Mouse (Mus musculus): Measurements from ENCODE around the gene Tbx15.

Tbx15 gene

GRCm38 (mm10) chr3:99240213-99240720 lies at the start of gene Tbx15:
Tbx15 (plus strand) TSS chr3:99240381.
- no peak for DNase-seq (ENCODE audit: low read depth, low spot score)

- DNase-seq (ENCODE audit: low read depth, low spot score) = no peak
Measured at GRCm38 (mm10) chr3:99193576-99193975, 46.6 kb upstream of the Tbx15 start.

GRCm38 (mm10) chr3:99203331-99203730 lies 36.9 kb upstream of the Tbx15 start:
- DNase-seq (ENCODE audit: low read depth, low spot score) = no peak

DNA sequence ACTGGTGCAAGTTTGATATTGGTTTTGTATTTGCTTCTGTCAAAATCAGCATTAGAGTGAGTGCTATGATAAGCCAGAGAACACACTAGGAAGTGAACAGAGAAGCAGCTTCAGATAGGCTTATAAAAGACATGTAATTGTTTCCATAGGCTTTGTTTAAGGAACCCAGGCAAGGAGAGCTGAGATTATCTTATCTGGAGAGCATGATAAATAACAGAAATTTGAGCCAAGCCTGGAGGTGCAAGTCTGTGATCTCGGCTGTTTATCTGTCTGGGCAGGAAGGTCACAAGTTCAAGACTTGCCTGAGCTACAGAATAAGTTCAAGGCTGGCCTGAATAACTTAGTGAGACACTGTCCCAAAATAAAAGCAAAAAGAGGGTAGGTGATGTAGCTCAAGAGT lies 31.8 kb upstream of the Tbx15 start:
- DNase-seq (ENCODE audit: low read depth, low spot score) = no peak

DNA sequence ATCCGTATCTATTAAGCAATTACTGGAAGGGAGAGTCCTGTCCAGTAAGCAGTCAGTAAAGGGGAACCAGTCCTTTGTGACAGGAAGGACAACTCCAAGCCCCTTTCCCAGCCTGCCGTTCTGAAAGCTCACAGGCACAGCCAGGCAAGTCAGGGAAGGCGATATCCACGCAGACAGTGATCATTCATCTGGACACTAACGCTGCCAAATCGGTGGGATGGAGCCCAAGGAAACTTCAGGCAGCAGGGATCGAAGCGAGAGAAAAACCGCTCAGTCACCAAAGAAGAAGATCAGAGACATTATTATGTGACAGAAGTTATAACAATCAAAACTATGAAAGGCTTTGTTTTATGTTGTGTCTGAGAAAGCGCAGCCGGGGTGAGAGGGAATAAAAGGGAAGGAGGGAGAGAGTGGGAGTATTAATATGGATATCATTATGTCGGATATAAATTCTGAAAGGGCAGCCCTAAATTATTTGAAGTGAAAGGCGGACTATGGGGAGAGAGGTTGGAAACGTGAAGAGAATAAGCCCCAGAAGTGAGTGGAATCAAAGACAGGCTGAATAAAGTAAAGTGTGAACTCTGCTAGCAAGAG lies 29.0 kb upstream of the Tbx15 start:
- no peak for DNase-seq (ENCODE audit: low read depth, low spot score)

DNA sequence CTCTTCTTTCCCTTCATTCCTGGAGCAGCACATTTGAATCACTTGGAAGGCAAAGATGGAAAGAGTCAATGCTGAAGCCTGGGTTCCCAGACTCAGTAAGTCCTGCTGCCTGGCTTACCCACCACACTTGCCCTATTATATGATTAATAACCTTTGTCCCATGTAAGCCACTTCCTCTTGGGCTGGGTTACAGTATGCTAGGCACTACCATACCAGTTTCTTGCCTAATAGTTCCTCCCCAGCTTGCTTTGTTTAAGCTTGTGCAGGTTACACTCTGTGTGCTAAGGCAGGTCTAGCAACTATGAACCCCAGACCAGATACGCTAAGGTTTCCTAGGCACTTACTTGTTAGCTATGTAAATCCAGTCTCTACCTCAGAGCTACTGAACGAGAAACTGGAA lies 12.4 kb upstream of the Tbx15 start:
- no peak for DNase-seq (ENCODE audit: low read depth, low spot score)

DNA sequence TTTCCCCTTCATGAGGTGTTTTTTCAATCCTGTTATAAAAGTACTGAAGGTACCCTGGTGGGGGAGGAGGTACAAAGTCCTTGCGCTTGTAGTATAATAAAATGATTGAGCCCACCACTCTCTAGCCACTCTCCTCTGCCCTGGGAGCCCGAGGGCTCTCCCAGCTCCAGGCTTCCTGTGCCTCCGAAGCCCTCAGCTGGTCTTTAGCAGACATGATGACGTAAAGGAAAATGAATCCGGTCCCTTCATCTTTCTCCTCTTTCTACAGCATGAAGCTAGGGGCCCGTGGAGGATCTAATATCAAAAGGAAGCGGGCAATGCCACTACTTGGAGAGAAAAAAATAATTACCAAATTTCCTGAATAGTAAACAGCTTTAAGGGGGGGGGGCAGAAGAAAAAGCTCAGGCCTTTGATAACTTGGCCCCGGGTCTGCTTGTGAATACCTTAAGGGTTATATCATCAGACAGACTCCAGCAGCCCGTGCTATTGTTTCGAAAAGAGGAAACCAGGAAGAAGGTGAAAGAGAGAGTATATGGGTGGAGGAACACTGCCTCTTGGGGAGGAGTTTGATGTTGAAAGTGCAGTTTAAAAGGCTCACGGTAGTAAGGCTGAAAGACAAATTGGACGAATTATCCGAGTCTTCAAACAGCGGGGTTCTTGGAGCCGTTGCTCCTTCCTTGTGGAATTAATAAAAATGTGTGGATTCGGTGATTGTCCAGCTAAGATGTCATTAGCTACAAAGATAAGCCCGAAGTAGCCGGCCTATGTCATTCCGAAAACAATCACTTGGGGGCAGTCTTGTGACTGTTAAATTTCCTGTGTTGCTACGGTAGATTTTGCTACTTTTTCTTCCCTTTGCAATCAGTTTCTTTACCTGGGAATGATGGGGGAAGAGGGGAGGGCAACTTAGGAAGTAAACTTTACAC lies 6.5 kb upstream of the Tbx15 start:
- DNase-seq (ENCODE audit: low read depth, low spot score) = no peak

- DNase-seq (ENCODE audit: low read depth, low spot score) = no peak
Measured at GRCm38 (mm10) chr3:99234319-99234869, 5.8 kb upstream of the Tbx15 start.

DNA sequence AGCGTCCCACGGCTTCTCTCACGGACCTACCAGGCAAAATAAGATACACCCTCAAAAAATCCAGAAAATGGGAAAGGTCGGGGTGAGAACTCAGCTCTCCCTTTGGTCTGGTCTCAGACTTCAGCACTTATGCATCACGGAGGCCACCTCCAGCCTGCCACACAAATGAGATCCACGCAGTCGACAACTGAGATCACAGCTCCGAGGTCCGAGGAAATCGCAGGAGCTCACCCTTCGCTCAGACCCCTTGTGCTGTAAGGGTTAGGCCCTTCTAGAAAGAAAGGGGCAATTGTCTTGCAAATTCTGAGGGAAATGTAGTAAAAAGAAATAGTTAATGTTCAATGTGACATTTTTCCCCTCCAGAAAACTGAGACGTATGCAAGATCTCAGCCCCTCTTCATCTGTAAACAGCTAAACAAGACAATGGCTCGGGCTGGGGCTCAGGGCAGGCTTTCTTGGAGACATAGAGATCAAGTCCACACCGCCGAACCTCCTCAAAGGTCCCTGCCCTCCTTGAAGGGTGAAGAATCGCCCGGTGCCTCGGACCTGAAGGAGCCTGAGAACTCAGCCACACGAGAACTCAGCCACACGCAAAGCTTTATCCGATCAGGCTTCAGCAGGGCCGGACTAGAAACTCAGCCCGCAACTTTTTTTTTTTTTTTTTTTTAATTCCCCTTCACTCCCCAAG lies 4.9 kb upstream of the Tbx15 start:
- no peak for DNase-seq (ENCODE audit: low read depth, low spot score)

GRCm38 (mm10) chr3:99235804-99236755 lies 4.1 kb upstream of the Tbx15 start:
- no peak for DNase-seq (ENCODE audit: low read depth, low spot score)

- no peak for DNase-seq (ENCODE audit: low read depth, low spot score)
Measured at GRCm38 (mm10) chr3:99238691-99239090, 1.5 kb upstream of the Tbx15 start.

GRCm38 (mm10) chr3:99239301-99240045 lies 708 bp upstream of the Tbx15 start:
- no peak for DNase-seq (ENCODE audit: low read depth, low spot score)

DNA sequence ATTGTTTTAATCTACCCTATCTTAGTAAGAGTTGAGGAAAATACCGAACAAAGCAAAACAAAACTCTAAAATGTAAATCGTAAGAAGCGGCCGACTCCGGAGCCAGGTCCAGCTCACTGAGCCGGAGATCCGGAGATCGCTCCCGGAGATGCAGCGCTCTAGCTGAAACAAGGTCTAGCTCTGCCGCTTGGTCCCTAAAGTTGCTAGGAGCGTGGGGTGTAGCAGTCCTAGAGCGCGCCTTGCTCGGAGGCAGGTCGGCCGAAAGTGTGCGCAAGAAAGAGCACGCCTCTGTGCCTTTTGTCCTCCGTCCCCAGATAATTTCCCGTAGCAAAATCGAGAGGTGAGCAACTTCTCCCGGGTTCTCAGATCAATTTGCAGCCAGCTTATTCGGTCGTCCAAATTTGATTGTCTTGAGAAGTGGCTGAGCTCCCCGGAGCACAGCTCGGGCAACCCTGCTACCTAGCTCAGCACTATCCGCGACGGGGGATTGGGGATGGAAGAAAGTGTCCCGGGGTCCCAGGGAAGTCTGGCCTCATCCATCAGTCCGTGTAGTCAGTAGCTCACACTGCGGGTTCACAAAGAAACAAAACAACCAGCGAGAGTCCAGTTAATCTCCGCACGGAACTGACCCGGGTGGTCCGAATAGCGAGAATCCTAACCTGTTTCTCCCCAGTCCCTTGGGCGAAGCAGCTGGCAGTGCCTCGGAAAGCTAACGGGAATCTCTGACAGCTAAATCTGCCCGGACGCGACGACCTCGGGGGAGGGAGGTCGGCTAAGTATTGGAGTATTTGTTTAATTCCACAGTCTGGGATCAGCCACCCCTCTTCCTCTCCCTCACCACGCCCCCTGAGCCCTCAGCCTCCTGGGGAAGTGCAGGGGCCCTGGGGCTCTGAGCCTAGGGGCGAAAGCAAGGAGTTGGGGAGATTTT lies 894 bp downstream of the Tbx15 start:
- no peak for DNase-seq (ENCODE audit: low read depth, low spot score)

DNA sequence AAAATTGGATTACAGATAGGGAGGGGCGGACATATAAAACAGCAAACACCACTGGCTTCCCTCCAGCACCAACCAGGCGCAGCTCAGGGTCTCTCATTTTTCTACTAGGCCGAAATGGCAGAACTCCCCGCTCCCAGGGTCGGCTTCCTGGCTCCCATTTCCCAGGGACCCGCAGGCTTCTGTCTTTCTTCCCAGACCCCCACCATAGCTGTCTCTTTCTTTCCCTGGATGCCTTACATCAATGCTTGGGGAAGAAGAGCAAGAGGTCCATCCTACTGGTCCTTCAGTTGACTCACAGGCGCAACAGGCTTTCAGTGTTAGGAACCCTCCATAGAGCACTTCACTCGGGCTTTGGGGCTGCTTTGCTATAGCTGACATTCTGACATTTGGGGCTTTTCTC lies 2.3 kb downstream of the Tbx15 start:
- no peak for DNase-seq (ENCODE audit: low read depth, low spot score)

- DNase-seq (ENCODE audit: low read depth, low spot score) = no peak
Measured at GRCm38 (mm10) chr3:99245341-99245740, 5.2 kb downstream of the Tbx15 start.

DNA sequence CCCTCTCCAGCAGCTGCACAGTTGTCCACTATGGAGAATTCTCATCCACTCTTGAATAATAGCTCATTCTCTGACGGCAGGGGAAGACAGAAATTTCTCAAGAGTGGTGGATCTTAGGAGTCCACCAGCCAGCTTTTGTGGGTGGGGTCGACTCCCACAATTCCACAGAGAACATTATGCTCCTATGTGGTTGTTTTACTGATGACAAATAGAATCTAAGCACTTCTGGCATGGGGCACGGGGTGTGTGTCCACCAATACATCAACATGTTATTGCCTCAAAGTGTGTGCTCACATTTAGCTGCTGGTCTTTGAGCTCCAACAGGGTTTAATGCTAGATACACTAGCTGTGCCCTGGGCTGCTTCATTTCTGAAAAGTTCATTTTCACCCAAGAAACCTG lies 6.4 kb downstream of the Tbx15 start:
- no peak for DNase-seq (ENCODE audit: low read depth, low spot score)

DNA sequence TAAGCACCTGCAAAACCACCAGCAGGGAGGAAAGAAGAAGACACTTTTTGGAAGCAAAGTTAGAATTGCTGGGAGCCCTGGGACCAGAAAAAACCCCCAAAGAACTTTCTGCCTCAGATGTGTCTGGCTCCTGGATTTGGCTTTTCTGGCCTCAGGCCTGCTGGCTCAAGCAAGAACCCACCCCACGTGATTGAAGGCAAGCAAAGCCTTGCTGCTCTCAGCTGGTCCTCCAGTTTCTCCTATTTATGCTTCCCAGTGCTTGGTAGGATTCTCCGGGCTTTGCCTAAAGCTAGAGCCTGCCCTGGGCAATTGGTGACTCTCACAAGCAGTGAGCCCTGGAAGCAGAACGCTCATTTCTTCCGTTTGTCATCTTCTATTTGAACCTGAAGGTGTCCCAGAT lies 7.4 kb downstream of the Tbx15 start:
- DNase-seq (ENCODE audit: low read depth, low spot score) = no peak

- no peak for DNase-seq (ENCODE audit: low read depth, low spot score)
Measured at GRCm38 (mm10) chr3:99247996-99248801, 8.0 kb downstream of the Tbx15 start.

All from embryo, embryonic 11.5 days (tissue).